Mouse (Mus musculus): ENCODE measurements around the gene Dbn1.

Gene Dbn1

DNA sequence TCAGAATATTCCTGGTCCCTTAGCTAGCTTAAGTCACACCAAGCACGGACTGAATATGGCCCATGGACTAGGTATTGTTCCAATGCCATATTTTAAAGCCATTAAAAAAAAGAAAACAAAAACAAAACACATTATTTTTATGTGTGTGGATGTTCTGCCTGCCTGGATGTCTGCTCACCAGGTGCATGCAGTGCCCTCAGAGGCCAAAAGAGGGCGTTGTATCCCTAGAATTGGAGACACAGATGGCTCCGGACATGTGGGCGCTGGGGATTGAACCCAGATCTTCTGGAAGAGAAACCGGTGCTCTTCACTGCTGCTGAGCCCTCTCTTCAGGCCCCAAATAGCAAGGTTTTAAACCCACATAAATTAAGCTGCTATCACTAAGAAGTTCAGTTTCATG, 9.9 kb downstream of the Dbn1 start:
- peak; percentile 82 for DNase-seq (ENCODE audit: low read depth, low spot score)

DNA sequence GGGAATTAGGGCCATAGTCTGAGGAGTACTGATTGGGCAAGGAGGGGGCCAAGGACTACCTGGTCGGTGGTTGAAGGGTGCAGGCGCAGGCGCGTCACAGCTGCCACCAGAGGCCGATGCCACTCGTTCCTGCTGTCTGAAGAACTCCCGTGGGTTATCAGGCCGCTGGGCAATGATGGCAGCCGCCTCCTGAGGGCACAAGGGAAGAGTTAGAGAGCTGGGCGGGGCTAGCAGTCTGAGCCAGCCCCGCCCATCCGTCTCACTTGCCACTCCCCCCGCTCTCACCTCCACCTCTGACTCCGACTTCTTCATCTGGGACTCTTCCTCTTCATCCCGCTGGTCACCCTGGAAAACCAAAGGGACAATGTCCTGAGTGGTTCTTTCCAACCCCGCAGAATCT, 10.4 kb downstream of the Dbn1 start:
- no peak for DNase-seq (ENCODE audit: low read depth, low spot score)

DNA sequence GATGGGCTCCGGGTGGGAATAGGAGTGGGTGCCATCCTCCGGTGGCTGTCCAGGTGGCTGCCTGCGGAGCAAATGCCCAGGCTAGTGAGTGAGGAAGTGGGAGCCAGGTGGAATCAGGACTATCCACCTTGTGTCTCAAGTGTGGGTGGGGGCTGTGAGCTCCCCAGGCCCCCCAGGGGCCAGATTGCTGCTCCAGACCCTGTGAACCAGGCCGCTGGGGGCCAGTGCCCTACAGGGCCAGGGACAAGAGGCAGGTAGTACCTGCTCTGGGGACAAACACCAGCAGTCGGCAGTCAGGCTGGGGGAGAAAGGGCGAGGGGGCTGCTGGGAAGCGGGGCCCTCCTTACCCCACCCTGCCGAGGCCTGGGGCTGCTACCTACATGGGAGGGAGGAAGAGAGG, 11.7 kb downstream of the Dbn1 start:
- DNase-seq (ENCODE audit: low read depth, low spot score), result no peak

DNA sequence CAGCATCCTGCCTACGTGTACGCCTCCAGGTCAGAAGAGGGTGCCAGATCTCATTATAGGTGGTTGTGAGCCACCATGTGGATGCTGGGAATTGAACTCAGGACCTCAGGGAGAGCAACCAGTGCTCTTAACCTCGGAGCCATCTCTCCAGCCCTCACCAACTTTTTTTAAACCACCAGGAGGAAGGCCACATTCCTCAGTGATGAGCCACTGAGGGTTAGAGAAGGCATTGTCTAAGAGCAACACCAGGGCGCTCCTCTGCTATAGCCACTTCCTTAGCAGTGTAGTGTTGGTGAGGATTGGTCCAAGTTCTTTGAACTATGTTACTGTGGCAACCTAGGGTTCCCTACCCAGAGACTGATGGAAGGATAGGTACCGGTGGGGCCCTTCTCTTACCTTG, 12.2 kb downstream of the Dbn1 start:
- DNase-seq (ENCODE audit: low read depth, low spot score), result no peak

DNA sequence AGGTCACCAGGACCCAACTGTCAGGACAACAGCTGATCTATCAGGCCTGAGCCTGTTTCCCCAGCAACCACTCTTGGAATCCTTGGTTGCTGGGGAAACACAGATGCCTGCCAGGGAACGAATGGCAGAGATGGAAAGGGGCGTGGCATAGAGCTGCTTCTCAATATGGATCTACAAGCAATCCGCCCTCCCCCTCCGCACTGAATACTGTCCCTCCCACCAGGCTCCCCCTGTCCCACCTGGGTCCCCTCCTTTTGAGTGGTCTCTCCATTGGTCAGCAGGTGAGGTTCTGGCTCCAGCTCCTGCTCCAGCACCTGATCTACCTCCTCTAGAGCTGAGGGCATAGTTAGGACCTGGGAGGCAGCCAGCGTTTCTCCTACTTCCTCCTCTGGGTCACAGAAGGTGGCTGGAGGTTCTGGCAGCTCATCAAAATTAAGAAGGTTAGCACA, 13.3 kb downstream of the Dbn1 start:
- no peak for DNase-seq (ENCODE audit: low read depth, low spot score)

DNA sequence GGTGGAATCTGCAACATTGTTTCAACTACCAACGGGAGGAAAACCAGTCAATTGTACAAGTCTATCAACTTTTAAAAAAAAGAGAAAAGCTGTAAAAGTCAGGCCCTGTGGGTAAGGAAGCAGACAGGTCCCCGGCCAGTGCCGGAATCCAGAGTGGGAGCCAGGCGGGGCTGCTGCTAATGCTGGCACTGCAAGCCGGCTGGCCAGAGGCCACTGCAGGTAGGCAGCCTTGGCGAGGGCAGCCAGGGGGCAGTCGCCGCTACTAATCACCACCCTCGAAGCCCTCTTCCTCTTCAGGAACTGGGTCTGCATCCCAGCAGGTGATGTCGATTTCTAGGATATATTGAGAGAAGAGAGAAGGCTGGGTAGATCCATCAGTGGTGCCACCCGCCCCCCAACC, 13.9 kb downstream of the Dbn1 start:
- DNase-seq (ENCODE audit: low read depth, low spot score), result no peak

DNA sequence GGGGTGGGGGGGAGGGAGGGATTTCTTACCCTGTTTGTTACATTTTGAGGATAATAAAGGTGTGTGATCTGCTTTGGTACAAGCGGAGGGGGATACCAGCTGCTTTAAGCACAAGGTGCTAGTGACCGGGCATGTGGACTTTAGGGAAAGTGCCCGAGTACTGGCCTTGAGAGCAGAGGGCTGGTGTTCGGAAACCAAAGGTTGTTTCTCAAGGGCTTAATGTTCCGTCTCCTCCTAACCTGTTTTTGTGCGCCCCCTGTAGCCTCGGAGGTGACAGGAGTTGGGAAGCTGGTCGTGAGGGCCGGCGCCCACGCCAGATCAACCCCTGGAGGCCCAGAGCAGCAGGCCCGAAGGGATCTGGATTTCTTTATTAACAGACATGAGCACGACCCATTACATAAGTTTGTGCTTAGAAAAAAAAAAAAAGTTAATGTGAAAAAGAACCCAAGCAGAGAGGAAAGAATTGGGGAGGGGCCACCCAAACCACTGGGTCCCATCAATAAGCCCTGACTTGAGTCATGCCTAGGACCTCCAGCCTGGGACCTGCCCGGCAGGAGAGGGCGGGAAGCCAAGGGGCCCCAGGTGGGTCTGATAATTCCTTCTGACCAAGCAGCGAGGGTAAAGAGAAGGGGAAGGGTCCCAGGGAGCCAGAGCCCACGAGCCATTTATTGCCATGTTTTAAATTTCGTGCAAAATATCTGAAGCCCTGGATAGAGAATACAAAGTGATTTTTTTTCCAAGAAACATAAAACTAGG, 14.7 kb downstream of the Dbn1 start:
- DNase-seq (ENCODE audit: low read depth, low spot score), result peak; percentile 86

DNA sequence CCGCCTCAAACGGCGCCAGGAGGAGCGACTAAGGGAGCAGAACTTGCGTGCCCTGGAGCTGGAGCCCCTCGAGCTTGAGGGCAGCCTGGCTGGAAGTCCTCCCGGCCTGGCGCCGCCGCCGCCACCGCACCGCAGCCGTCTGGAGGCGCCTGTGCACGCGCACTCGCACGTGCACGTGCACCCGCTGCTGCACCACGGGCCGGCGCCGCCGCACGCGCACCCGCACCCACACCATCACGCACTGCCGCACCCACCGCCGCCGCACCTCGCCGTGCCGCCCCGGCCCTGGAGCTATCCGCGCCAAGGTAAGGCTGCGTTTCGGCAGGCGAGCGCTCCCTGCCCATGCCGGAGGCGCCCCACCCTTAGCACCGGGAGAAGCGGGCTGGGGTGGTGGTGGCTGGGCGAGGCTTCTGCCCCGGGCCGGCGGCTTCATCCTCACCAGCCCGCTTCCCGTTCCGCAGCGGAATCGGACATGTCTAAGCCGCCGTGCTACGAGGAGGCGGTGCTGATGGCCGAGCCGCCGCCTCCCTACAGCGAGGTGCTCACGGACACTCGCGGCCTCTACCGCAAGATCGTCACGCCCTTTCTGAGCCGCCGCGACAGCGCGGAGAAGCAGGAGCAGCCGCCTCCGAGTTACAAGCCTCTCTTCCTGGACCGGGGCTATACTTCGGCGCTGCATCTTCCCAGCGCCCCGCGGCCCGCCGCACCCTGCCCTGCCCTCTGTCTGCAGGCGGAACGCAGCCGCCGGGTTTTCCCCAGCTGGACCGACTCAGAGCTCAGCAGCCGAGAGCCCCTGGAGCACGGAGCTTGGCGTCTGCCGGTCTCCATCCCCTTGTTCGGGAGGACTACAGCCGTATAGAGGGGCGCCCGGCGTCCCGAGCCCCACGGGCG, 15.5 kb downstream of the Dbn1 start:
- DNase-seq (ENCODE audit: low read depth, low spot score), result peak; percentile 89

DNA sequence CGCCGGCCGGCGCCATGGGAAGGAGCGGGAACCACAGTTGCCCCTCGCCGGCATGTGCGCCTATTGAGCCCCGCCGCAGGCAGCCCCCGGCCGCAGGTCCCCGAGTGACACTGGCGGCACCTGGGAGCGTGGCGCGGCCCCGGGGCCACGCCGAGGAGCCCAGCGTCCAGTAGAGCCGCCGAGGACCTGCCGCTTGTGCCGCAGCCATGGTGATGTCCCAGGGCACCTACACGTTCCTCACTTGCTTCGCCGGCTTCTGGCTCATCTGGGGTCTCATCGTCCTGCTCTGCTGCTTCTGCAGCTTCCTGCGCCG, 16.1 kb downstream of the Dbn1 start:
- DNase-seq (ENCODE audit: low read depth, low spot score), result no peak

DNA sequence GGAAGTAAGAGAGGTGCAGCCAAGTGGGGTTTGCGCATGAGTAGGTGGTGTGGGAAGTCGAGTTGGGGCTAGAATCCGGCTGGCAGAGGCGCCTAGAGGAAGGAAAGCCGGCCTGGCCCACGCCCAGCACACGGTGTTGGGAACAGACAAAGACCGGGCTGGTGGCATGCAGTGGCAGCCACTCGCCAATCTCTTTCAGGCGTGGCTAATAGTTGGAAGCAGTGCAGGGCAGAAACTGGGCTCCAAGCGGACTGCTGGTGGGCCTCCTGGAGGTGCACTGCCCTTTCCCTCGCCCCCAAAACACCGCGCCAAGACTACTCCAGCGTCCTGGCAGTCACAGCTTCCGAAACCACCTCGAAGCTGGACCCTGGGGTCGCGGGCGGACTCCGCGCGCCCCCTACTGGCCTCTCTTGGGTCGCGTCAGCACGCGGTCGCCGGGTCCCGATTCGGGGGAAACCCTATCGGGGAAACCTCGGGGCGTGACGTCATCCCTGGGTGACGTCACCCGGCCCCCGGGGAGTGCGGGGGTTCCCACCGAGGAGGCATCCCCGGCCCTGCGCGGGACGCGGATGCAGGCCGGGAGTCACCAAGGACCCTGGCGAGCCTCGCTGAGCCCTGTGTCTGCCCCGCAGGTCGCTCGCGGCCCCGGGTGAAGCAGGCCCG, 16.6 kb downstream of the Dbn1 start:
- DNase-seq (ENCODE audit: low read depth, low spot score), result peak; percentile 94

DNA sequence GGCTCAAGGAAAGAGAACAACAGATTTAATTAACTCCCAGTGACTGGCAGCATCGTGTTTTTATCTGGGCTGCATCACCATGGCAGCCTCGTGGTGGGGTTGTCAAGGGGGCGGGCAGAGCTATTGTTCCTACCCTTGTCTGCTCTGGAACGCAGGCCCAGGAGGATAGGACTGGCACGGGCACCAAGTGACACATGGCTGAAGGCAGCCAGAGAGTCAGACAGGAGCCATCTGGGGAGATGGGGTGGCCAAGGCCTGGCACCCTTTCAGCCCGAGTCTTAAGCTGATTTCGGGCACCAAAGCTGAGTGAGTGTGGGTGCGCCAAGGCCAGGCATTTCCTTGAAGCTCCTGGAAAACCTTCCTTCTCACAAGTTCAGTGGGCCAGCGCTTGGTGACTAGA, 17.5 kb downstream of the Dbn1 start:
- no peak for DNase-seq (ENCODE audit: low read depth, low spot score)

DNA sequence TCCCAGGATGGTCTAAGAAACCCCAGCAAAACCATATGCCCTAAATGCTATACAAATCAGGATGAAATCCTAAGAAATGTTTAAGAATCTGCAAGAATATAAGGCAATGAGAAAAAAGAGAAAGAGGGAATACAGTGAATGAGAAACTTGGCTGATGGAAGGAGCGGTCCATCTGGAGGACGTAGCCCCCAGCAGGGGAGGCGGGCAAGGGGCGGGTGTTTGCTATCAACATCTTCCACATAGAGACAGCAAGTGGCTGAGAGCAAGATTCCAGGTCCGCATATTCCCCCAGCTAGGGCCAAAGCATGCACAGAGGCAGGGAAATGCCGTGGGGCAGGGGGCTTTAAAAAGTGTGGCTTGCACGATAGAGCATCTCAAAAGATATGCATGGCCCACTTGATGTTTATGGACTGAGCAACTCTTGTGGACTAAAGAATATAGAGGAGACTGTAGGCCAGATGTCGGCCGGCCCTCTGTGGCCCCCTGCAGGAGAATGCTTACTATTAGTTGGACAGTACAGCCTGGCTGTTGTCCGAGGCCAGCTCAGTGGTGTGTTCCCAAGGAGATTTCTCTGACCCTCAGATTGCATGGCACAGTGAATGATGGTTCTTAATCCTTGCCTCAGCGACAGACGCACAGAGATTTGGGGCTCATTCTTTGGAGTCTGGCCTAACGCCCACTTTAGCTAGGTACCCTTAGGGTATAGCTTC, 18.9 kb downstream of the Dbn1 start:
- DNase-seq (ENCODE audit: low read depth, low spot score), result peak; percentile 63

DNA sequence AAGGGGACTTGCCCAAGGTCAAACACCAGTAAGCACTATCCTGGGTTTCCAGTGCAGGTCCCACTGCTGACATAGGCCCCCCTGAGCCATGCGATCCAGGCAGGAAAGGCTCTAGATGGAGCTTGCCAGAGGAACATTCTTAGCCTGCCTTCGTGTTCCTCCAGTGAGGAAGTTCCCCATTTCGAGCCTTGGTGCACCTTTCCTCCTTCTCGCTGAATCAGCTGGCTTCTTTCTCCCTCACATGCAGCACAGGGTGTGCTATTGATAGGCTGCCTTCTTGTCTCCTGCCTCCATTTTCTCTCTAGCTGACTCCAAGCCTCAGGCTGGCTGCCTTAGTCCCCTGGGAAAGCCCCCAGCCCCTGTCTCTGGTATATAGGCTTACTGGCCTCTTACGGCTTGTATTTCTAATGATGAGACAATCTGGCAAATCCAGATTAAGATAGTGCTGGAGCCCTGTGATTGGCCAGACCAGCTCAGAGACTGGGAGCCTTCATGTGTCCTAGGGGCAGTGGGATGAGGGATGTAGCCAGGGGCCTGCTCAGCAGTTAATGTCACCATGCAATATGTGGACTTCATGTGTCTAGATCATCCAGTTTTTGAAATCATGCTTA, 22.0 kb downstream of the Dbn1 start:
- no peak for DNase-seq (ENCODE audit: low read depth, low spot score)

DNA sequence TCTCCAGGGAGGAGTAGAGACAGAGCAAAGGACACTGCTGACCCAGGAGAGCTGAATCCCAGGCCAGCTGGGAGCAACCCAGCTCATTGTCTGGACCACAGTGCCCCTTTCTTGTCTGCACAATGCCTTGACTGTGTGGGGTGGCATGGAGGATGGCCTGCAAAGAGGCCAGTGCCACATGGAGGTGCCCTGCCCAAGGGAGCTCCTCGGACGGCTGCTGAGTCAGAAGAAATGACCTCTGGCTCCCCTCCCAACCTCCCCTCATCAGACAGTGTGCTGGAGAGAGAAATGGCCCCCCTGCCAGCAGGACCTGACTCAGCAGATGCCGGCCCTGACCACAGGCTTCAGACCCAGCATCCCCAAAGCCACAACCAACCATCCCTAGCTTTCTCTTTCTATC, 22.7 kb downstream of the Dbn1 start:
- no peak for DNase-seq (ENCODE audit: low read depth, low spot score)

DNA sequence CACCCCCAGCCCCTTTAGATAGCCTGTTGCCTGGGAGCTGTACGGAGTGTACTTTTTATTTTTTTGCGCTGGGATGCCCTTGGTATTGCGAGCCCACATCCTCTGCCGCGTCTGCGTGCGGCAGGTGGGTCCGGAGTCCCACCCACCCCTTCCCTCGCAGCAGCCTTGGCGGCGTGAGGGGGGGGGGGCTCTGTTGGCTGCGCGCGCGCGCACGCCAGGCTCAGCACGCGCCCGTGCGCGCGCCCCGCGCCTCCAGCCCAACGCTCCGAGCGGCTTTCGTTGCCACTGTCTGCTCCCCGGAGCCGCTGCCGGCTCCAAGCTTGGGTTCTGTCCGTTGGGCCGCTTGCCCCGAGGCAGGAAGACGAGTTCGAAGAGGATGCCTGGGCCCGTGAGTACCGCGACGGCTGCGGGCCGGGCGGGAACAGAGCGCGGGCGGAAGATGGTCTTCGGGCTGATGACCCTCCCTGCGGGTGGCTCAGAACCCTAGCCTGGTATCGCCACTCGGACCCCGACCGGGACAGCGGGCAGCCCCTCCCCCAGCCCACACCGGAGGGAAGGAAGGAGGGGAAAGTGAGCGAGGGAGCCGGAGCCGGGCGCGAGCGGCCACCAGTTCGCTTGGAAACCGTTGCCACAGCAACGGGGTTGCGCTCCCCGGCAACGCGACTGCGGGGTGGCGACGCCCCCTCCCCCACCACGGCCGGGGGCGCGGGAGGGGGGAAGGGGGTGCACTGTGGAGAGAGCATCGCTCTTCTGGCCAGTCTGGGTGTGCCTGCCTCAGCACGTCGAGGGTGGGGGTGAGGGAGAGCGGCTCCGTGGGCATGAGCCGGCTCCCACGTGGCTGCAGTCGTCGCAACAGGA, 23.7 kb downstream of the Dbn1 start, which contains the start of gene Prr7:
Gene Prr7, plus strand, starts transcription at position 241 of the 858 bp plus-strand sequence.
- DNase-seq (ENCODE audit: low read depth, low spot score), result peak; percentile 85

DNA sequence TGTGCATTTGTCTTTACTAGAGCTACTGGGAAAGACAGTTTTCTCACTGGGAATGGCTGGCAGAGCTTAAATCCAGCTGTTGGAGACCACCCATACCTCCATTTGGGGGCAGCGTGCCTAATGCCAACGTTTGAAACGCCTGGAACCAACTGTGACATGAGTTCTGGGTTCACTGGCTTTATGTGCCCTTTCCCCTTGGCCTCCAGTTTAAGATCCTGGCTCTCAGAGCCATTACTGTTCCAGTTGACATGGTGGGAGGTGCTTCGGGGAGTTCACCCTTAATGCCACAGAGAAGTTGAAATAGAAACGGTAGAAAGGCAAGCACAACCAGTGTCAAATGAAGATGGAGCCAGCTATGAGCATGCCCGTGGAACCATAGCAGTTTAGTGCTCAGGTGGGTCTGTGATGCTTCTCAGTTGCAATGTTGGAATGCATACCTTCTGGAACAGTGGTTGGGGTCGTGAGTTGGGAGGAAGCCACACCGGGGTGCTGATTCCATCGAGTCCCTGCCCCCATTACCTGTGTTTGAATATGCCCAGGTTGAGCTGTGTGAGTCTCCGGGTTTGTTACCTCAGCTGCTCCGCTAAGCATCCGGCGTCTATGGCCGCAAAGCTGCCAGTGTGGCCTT, 24.4 kb downstream of the Dbn1 start:
- no peak for DNase-seq (ENCODE audit: low read depth, low spot score)

DNA sequence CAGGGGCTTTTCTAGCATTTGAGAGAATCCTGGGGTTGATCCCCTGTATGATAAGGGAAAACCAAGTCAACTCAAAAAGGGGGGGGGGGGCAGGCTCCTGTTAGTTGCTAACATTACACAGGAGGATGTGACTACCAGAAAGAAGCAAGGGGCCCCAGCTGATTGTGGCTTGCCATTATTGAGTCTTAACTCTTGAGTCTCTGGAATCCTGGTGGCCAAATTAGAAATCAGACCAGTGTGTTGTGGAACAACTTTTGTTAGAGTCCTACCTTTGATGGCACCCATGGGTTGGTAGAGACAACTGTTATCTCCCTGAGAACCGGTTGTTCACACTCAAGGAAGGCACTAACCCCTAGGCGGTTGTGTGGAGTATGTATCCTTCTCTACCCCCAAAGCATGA, 24.9 kb downstream of the Dbn1 start:
- DNase-seq (ENCODE audit: low read depth, low spot score), result peak; percentile 44

DNA sequence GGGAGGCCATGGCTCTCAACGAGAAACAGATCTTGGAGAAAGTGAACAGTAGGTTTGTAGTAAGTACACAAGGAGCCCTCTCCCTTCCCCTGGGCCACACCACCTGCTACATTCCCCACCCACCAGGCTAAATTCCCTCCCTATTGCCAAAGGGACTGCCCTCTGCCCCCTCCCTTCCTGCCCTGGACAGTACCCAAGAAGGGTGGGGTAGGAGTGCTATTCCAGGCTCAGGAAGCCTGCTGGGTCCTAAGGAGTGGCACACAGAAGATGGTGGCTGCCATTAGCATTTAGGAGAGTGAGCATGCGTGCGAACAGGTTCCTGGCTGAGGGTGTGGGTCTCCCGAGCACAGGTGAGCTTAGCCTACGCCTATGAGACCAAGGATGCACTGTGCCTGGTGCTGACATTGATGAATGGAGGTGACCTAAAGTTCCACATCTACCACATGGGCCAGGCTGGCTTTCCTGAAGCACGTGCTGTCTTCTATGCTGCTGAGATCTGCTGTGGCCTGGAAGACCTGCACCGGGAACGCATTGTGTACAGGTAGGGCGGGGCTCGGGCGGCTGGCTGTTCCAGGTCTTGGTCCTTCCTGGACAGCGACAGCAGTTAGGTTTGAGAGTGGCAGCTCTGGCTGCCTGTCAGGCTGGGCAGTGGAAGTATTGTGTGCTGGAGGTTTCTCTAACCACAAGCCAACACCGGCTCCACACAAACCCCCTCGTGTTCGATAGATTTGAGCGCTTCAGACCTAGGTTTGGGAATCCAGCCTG, 35.9 kb downstream of the Dbn1 start:
- no peak for DNase-seq (ENCODE audit: low read depth, low spot score)

DNA sequence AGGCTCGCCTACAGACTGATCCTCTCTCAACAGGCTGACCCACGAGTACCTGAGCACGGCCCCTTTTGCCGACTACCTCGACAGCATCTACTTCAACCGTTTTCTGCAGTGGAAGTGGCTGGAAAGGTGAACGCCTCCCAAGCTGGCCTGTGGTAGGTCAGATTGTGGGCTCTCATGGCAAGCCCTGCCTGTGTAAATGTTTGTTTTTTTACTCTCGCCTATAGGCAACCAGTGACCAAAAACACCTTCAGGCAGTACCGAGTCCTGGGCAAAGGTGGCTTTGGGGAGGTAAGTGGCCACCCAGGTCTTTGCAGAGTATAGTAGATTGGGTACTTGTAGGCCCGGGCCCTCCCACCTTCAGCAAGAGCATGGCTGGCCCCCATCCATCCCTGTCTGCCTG, 36.6 kb downstream of the Dbn1 start:
- DNase-seq (ENCODE audit: low read depth, low spot score), result no peak
